Comparison of ENCODE assay signal across 10 mouse cellular contexts in the genomic region with DNA sequence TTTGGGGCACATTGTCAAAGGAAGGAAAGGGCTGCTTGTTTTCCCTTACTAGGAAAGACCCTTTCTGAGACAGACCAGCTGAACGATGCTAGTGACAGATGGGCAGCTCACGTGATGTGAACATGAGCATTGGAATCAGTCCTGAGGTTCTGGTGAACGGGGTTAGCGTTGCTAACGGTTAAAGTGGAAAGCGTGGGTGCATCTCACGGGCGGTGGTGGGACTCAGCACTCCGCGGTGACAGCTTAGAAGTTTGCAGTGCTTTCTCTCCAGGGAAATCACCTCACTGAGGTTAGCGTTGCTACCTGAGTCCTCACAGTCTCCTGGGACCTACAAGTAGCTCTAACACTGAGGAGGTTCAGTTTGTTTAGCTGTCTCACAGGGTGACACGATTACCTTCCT. TPM values are rescaled to one million over a fixed set of nuclear protein-coding genes. Genes with fewer than 3 reads are reported as not detected.
DNase-seq lines count a peak whose midpoint lies in the region; ATAC-seq lines count a peak whose summit lies in the region.
"Had no signal": no experiment of that assay in that cellular context is flagged by ENCODE, and none has a peak within 500 bp of the region (broad histone marks: within the 10 kb centered on the region; RNA-seq: fewer than 3 reads in every experiment).

No protein-coding gene starts in this region.

- intact Hi-C loops in left cerebral cortex, postnatal 25 days (cut with DNase I), result no loop called here

- DNase-seq in cerebellum, adult 11 months, result peak; percentile 43
- peak; percentile 87 for DNase-seq in brain, adult 2 months (ENCODE audit: low read depth, low spot score)
- DNase-seq in frontal cortex, postnatal 10 days (ENCODE audit: low spot score in 2 of 2), result peak; percentile 29 to 37
- DNase-seq in left cerebral cortex, postnatal 25 days (ENCODE audit: low spot score in 2 of 2), result peak; percentile 62 to 74
- DNase-seq in kidney, adult 8-10 months, result no peak
- no peak for DNase-seq in ovary, adult 18-20 months (ENCODE audit: low spot score)
- DNase-seq in adrenal gland, postnatal 36 days, result no peak
- DNase-seq: heart, postnatal 10 days; lung, adult 18-20 months had no signal

- no peak for ATAC-seq in cerebellum, adult (ENCODE audit: insufficient number of reproducible peaks, low FRiP score, low TSS enrichment)

RNA-seq across cellular contexts. Expression of a gene that starts 45.5 kb away (rescaled TPM):
- total RNA-seq in left cerebral cortex, postnatal 25 days (2021), result 10 to 100 TPM; 35.4 to 37.6 TPM
- 10 to 100 TPM; 21.1 to 43.6 TPM for total RNA-seq in adrenal gland, postnatal 36 days (2021)

RNA-seq across cellular contexts. Expression of a gene that starts 45.6 kb away (rescaled TPM):
- 10 to 100 TPM; 25.0 to 25.6 TPM for total RNA-seq in left cerebral cortex, postnatal 25 days (2021)
- total RNA-seq in adrenal gland, postnatal 36 days (2021), result 10 to 100 TPM; 49.4 to 55.0 TPM

Comparison
In these comparisons a context has a peak if more than half of its experiments do, and no peak if none do; other contexts are left out.
1. DNase-seq: peak in cerebellum, adult 11 months (single experiment), brain, adult 2 months (single experiment), frontal cortex, postnatal 10 days (2 of 2) and left cerebral cortex, postnatal 25 days (2 of 2); none in kidney, adult 8-10 months (0 of 2), ovary, adult 18-20 months (single experiment) and adrenal gland, postnatal 36 days (0 of 2).